Mouse (Mus musculus) kidney, postnatal 10 days (tissue): ENCODE measurements at regions not wholly inside any gene's neighbourhood (a gene's known extent, or its start where the extent isn't known, plus 50 kb on each side); places are given as distances from the start of the nearest gene placed in this dataset.

ENCODE experiments used
- DNase-seq: peaks from one replicate; pipeline ENCODE4 v3.0.0; 2021; ENCODE audit warnings: mixed read lengths

GRCm38 (mm10) chr9:23136511-23136910 lies 86.4 kb upstream of the Bmper start:
- no peak for DNase-seq

- no peak for DNase-seq
Observed at GRCm38 (mm10) chr9:23137682-23138210, 85.1 kb upstream of the Bmper start.

- no peak for DNase-seq
Observed at GRCm38 (mm10) chr9:23139580-23140162, 83.2 kb upstream of the Bmper start.

- DNase-seq, result no peak
Observed at GRCm38 (mm10) chr9:23144281-23144680, 78.6 kb upstream of the Bmper start.

GRCm38 (mm10) chr9:23150338-23150737 lies 72.5 kb upstream of the Bmper start:
- no peak for DNase-seq

GRCm38 (mm10) chr9:23150874-23151273 lies 72.0 kb upstream of the Bmper start:
- DNase-seq, result no peak

- DNase-seq, result no peak
Observed at GRCm38 (mm10) chr9:23151953-23152490, 70.9 kb upstream of the Bmper start.

- peak; percentile 13 for DNase-seq
Observed at GRCm38 (mm10) chr9:23156820-23157570, 65.9 kb upstream of the Bmper start.

- no peak for DNase-seq
Observed at GRCm38 (mm10) chr9:23158499-23158898, 64.4 kb upstream of the Bmper start.

- no peak for DNase-seq
Observed at GRCm38 (mm10) chr9:23161346-23161745, 61.5 kb upstream of the Bmper start.

GRCm38 (mm10) chr9:23167056-23167591 lies 55.8 kb upstream of the Bmper start:
- no peak for DNase-seq

- peak; percentile 11 for DNase-seq
Observed at GRCm38 (mm10) chr9:23167716-23168115, 55.2 kb upstream of the Bmper start.

- DNase-seq, result no peak
Observed at GRCm38 (mm10) chr9:23168149-23168548, 54.7 kb upstream of the Bmper start.

- no peak for DNase-seq
Observed at GRCm38 (mm10) chr9:23171361-23171760, 51.5 kb upstream of the Bmper start.
